Mouse (Mus musculus) cerebellum, adult 2 months (tissue): ENCODE results near the gene Emx2. TPM values are rescaled to one million over a fixed set of nuclear protein-coding genes. Genes with fewer than 3 reads are reported as not detected.

ENCODE experiments used
- DNase-seq, 2 experiments: peaks; one replicate each; pipeline ENCODE4 v3.0.0; 2021
- H3K27ac ChIP-seq: fragments of 200-500 bp; 2 replicates; pipeline ENCODE4 v1.5.1; 2012; ENCODE audit warnings: low read length, control low read depth, inconsistent platforms; ENCODE audit not compliant: insufficient read depth
- H3K27me3 ChIP-seq: fragments of 200-500 bp; 2 replicates; pipeline ENCODE4 v1.6.1; 2012; ENCODE audit warnings: inconsistent platforms, mild to moderate bottlenecking, low read length, moderate library complexity; ENCODE audit not compliant: control insufficient read depth, insufficient read depth
- H3K4me1 ChIP-seq: fragments of 200-500 bp; 2 replicates; pipeline ENCODE4 v1.6.1; 2011; ENCODE audit warnings: low read length; ENCODE audit not compliant: control insufficient read depth, insufficient read depth
- H3K4me3 ChIP-seq: fragments of 200-500 bp; replicated peaks from 2 replicates; pipeline ENCODE3; 2011; ENCODE audit warnings: mild to moderate bottlenecking, low read depth, low read length, control low read depth; ENCODE audit not compliant: insufficient read depth
- CTCF ChIP-seq: fragments of 200-500 bp; IDR thresholded peaks from 2 replicates; pipeline ENCODE4 v1.5.1; 2011; ENCODE audit warnings: low read depth, mild to moderate bottlenecking, control low read depth, low read length, moderate library complexity, borderline replicate concordance; ENCODE audit not compliant: insufficient read depth
- POLR2A ChIP-seq: fragments of 200-500 bp; IDR thresholded peaks from 2 replicates; pipeline ENCODE4 v1.6.1; 2011; ENCODE audit warnings: low read length, control low read depth, borderline replicate concordance; ENCODE audit not compliant: insufficient read depth
- WGBS: fragments of 180-500 bp; shearing (Covaris S2); methylation state at CpG from one replicate; pipeline ENCODE4 v1.1.7; 2018; 5-methylcytosine and 5-hydroxymethylcytosine counted together
- polyA plus RNA-seq: library from polyadenylated mRNA; depleted of rRNA; stranded (reverse); fragments of >200 nt; gene quantifications from 2 replicates; pipeline ENCODE4 v1.2.3, GENCODE M21; 2012

The Emx2 gene
- polyA plus RNA-seq, 1 experiment = 0.07 TPM

DNA sequence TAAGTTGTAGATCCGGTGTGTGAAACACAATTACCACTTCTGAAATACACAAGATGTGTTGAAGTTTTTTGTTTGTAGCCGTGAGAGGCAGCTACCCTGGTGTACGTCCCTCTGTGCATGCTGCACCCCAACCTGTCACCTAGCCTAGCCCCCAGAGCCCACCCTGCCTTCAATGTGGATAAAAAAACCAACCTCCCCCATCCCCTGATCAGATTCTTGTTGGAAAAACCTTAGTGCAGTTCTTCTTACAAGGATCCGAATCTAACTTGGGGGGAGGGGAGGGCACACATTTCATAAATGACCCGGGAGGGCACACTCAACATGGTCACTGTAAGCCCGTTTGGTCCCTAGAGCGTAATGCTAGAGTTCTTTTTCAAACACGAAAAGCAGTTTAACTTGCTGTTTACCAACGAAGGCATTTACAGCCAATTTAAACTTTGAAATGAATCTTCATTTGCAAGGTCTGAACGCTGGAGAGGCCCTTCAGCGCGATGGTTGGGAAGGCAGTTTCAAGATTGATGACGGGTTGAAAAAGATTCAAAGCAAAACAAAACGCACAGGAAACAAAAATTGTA lies 7.5 kb upstream of the Emx2 start:
- no peak overlapping the region for H3K4me3 ChIP-seq
- no peaks in the 10 kb centered on the region for H3K4me1 ChIP-seq
- 8% methylated on average over 14 of the region's 14 CpGs for WGBS
- TF ChIP-seq POLR2A (no peak), CTCF (no peak)
- peaks cover 3% of the 10 kb centered on the region; the same call in 1 of the 2 replicates for H3K27me3 ChIP-seq
- DNase-seq = no peak
- no peak overlapping the region for H3K27ac ChIP-seq

DNA sequence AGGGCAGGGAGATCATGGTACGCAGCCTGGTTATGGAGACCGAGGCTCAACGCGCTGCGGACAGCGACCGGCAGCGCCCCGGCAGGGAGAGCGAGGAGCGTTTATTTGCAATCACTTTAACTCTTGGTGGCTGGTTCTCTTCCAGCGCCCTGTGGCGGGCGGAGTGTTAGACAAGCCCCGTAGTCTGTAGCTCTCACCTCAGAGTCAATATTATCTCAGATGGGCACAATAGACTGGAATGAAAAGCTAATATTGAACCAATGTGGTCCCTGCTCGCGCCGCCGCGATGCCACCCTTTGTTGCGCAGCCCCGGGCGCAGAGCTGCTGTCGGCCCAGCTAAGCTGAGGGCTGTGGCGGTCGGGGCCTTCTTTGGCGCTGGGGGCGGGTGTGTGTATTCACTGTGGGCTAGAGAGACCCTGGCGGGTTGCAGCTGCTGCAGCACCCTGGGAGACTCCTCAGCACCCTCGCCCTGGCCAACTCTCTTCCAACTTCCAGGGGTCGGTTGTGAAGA lies 6.7 kb upstream of the Emx2 start:
- 2% methylated on average over 31 of the region's 31 CpGs for WGBS
- TF ChIP-seq CTCF (no peak), POLR2A (no peak)
- Histone ChIP-seq H3K4me3 (no peak overlapping the region), H3K4me1 (no peaks in the 10 kb centered on the region), H3K27me3 (peaks cover 4% of the 10 kb centered on the region; the same call in 1 of the 2 replicates), H3K27ac (no peak overlapping the region)
- DNase-seq = no peak

- DNase-seq = no peak
- Histone ChIP-seq H3K27ac (no peak overlapping the region), H3K4me3 (no peak overlapping the region), H3K27me3 (peaks cover 4% of the 10 kb centered on the region; the same call in 1 of the 2 replicates), H3K4me1 (no peaks in the 10 kb centered on the region)
- WGBS = 5% methylated on average over 4 of the region's 4 CpGs
- TF ChIP-seq POLR2A = no peak
These were observed 5.9 kb upstream of the Emx2 start for GRCm38 (mm10) chr19:59452321-59452720.

- no peaks in the 10 kb centered on the region for H3K4me1 ChIP-seq
- DNase-seq = no peak
- H3K27me3 ChIP-seq = peaks cover 13% of the 10 kb centered on the region; the same call in 1 of the 2 replicates
- no peak for TF ChIP-seq CTCF
- TF ChIP-seq POLR2A = no peak
- 5% methylated on average over 13 of the region's 13 CpGs for WGBS
- no peak overlapping the region for H3K4me3 ChIP-seq
- no peak overlapping the region for H3K27ac ChIP-seq
These were observed 4.6 kb upstream of the Emx2 start for GRCm38 (mm10) chr19:59453591-59453990.

- no peak overlapping the region for H3K4me3 ChIP-seq
- TF ChIP-seq CTCF (peak; percentile 82), POLR2A (no peak)
- WGBS = 2% methylated on average over 18 of the region's 18 CpGs
These were observed 4.0 kb upstream of the Emx2 start for GRCm38 (mm10) chr19:59454196-59454595.

DNA sequence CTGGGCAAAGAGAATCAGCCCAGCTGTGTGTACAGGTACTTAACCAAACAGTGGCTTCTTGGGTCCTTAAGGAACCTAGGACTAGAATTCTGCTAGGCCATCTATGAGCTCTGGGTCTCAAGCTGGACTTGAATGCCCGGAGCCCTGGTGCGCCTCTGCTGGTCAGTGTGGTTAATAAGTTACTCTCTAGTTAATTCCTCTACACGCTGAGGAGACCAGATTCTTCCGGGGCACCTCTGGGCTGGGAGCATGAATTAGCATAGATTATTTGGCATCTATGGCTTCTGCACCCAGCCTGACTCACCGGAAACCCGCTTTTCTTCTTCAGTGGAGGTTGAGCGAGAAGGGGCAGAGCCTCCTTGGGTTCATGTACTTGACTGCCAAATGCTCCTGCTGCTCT lies 2.5 kb upstream of the Emx2 start:
- WGBS = 4% methylated on average over 7 of the region's 7 CpGs

More at GRCm38 (mm10) chr19:59454196-59454595, 4.0 kb upstream of the Emx2 start:
- DNase-seq = peak; percentile 42 to 64
- Histone ChIP-seq H3K4me1 (no peaks in the 10 kb centered on the region), H3K27me3 (peaks cover 14% of the 10 kb centered on the region; the same call in 1 of the 2 replicates), H3K27ac (no peak overlapping the region)

GRCm38 (mm10) chr19:59457011-59457945 lies 894 bp upstream of the Emx2 start:
- Histone ChIP-seq H3K27ac (no peak overlapping the region), H3K4me1 (no peaks in the 10 kb centered on the region), H3K4me3 (no peak overlapping the region), H3K27me3 (peaks cover 16% of the 10 kb centered on the region; the same call in 1 of the 2 replicates)
- TF ChIP-seq CTCF = no peak
- TF ChIP-seq POLR2A = no peak
- no peak for DNase-seq
- WGBS = 4% methylated on average over 23 of the region's 23 CpGs

More for the DNA sequence above, 2.5 kb upstream of the Emx2 start:
- TF ChIP-seq CTCF = no peak
- TF ChIP-seq POLR2A = no peak
- Histone ChIP-seq H3K27ac (no peak overlapping the region), H3K4me3 (no peak overlapping the region), H3K27me3 (peaks cover 14% of the 10 kb centered on the region; the same call in 1 of the 2 replicates), H3K4me1 (no peaks in the 10 kb centered on the region)
- DNase-seq = no peak
